Mouse (Mus musculus): Measurements from ENCODE around the gene Reln.

The Reln gene

DNA sequence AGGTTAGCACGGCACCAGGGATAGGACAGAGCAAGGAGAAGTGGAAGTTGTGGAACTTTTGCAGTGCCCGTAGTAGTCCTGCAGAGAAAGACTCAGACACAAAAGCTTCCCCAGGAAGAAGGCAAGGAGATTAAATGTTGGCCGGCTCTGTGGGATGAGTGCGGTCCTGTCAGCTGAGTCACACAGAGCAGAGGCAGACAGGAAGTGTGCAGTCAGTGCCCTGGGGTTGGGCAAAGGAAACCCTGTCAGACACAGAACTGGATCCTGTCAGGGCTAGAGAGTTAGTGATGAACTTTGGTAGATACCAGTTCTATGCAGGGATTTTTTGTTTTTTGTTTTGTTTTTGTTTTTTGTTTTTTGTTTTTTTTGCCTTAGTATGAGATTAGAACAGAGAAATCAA lies 120.0 kb downstream of the Reln start:
- DNase-seq (ENCODE audit: low spot score in 2 of 2): no peak

DNA sequence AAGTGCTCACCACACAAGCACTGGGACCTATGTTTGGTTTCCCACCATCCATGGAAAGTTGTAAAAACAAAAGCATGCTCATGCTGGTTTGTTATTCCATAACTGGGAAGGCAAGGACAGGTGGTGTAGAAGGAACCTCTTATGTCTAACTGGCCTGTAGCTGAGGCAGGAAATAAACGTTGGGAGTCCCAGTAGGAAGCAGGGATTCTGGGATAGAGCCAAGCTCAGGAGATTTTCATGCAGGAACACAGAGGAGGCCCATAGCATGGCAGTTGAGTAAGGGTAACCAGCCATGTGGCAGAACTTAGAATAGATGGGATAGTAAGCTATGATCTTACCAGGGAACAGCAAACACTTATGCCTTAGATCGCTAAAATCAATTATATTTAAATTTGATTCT lies 120.6 kb downstream of the Reln start:
- DNase-seq (ENCODE audit: low spot score in 2 of 2): no peak

DNA sequence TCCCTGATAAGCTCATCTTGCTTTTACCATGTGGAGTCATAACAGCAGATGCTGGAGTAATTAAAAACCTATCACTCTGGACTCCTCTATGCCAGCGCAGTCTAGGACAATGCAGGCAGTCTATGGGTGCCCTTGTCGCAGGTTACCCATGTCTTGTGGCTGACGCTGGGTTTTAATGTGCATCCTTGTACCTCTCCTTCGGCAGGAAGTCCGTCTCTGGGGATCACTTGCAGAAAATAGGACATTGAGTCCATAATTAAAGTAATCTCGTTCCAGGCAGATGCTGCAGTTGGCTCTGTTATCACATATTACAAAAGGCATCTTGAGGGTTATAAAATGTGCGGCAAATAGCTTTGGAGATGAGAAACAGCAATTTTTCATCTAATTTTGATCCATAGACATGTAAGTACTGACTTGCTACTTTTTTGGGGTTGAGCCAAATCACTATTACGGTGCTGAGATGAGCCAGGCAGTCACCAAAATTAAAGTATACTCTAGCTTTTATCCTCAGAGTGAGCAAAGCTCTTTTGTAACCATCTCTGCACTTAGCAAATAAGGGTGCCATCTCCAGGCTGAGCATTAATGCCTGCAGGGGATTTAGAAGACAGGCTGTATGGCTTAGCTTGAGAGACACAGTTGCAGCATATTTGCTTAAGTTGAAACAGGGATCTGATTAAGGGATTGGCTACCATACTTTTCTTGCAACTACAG lies 136.0 kb downstream of the Reln start:
- no peak for DNase-seq (ENCODE audit: low spot score in 2 of 2)

DNA sequence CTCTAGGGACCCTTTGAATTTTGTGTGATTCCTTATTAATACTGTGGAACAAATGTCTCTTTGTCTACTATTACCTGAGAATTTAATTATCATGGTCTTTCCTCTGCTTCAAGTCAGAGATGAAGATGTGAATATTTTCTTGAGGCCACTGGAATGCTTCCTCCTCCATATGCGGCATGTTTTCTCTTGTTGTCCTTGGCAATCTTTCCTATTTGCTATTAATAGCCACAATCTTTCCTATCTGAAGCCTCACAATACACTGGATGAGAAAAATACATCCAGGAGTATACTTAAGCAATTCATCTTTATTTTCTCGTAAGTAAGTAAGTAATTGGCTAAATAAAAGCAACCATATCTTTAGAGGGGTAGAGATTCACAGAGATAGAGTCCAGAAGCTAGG lies 146.6 kb downstream of the Reln start:
- DNase-seq (ENCODE audit: low spot score in 2 of 2): no peak

DNA sequence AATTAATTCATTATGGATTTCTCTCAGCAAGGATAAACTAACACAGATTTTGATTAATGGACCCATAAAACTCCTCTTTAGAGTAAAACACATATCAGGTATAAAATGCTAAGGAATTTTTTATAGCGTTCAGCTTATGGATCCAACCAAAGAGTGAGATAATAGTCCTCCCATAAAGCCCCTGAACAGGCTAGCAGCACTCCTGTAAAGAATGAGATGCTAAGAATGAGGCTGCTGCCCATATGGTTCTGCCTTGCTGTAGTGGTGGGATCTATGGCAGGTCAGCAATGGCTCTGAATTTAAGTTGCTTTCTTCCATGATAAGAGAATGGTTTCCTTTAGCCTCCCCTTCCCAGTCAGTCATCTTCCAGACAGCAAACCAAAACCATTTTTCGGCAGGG lies 147.6 kb downstream of the Reln start:
- DNase-seq (ENCODE audit: low spot score in 2 of 2): no peak

DNA sequence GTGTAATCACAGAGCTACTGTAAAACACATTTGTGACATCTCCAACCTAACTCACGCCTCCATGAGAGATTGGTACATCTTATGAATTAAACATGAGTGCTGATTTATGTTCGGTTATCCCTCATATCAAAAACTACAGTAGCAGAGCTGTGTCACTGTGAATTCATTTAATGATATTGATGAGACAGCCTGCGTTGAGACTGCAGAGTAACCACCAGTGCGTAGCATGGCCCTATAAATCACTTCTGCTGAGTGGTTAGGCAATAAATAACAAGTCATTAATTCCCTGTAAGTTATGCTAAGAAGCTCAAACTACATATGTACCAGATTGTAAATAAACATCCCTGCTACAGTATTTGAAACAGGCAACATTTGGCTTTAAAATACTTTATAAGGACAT lies 148.0 kb downstream of the Reln start:
- no peak for DNase-seq (ENCODE audit: low spot score in 2 of 2)

DNA sequence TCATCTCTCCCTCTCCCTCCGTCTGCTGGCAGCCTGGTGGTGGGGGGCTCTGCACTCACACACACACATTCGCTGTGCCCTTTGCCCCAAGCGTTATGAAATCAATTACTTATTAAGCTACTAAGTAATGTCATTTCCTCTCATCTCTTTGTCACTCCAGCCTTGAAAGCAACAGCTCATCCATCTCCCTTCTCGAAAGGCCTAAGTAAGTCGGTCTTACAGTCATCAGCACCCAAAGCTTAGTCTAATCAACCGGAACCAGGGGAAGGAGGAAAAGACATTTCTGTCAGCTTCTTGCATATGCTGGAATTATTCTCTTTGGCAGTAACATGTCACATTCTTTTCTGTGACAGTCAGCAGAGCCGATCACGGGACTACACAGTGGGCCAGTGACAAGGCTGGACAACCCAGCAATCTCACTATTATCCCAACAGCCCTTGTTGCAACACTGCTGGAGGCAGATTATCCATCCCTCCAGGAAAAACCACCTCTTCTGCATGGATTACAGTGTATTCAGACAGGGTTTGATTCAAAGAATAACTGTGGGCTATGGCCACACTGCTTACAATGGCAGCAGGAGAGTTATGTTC lies 149.1 kb downstream of the Reln start:
- DNase-seq (ENCODE audit: low spot score in 2 of 2): no peak

DNA sequence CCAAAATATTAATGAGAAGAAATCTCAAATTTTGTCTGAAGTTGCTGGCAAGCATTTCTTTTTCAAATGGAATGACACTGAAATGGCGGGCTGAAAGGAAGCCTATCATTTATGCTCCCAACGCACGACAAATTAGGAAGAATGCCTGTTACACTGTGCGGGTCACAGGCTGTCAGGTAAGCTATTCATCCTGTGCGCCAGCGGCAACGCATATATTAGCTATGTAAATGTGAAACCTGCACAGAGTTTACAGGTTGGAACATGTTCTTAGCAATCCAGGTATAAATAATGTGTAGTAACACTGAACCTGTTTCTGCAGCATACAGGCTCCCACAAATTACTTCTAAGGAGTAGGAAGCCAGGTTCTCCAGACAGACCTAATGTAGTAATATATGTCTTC lies 152.7 kb downstream of the Reln start:
- DNase-seq (ENCODE audit: low spot score in 2 of 2): no peak

DNA sequence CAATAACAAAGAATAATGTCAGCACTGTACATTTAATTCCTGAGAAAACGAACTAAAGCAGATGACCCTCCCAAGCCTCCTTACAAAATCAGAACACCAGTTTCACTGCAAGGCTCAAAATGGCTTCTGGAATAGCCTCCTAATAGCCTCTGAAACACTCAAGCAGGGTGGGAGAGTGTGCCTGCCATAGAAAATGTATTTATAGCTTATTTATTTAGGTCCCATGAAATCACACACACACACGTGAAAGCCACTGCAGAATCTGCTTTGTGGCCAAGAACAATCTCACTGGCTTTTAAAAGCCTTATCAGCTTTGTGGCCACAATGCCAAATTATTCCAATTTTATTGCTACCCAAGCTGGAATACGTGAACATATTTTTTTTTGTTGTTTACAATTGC lies 154.2 kb downstream of the Reln start:
- no peak for DNase-seq (ENCODE audit: low spot score in 2 of 2)

DNA sequence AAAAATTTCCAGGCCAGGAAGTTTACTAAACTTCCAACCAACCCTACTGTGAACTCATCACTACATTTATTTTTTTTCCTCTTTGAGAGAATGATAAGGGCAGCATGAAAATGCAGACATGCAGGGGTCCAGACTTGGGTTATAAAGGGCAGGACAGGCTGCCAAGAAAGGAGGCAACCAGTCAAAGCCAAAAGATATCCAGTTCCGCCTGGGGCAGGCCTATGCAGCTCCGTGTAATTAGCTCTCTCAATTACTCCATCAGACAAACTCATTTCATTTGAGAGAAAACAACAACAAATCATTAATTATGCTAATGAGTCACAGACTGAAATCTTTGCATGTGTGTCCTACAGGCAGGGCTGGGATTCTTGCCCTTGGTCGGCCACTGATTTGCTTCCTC lies 156.9 kb downstream of the Reln start:
- DNase-seq (ENCODE audit: low spot score in 2 of 2): no peak

DNA sequence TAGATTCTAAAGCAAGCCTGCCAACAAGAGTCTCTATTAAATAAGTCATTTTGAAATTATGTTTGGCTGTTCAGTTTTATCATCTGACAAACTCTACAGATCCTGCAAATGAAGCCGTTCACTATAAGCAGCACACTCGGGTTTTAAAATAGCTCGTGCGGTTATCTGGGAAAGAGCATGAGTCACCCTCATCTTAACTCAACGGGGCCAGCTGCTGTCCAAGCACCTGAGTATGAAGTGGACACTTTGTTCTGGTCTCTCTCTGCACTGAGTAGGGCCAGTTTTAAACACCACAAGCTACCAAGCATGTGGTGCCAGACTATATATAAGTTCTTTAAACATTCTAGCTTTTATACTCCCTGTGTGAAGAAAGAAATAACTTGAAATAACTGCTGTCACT lies 168.0 kb downstream of the Reln start:
- no peak for DNase-seq (ENCODE audit: low spot score in 2 of 2)

DNA sequence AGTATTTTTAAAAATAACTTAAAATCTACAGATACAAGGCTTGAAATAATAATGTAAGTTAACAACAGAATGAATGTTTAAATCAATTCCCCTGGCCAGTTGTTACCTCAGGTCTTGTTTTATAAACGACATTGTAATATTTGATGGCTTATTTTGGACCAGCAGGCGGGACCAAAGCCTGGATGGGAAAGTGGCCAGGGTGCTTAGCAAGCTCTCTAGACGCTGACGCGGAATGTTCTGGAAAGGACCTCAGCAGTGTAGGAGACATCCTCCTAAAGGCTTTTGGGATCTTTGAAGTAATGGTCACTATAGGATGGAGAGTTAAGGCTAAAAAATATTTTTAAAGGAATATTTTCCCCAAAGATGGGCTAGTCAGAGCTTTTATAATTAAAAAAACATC lies 173.2 kb downstream of the Reln start:
- DNase-seq (ENCODE audit: low spot score in 2 of 2): no peak

DNA sequence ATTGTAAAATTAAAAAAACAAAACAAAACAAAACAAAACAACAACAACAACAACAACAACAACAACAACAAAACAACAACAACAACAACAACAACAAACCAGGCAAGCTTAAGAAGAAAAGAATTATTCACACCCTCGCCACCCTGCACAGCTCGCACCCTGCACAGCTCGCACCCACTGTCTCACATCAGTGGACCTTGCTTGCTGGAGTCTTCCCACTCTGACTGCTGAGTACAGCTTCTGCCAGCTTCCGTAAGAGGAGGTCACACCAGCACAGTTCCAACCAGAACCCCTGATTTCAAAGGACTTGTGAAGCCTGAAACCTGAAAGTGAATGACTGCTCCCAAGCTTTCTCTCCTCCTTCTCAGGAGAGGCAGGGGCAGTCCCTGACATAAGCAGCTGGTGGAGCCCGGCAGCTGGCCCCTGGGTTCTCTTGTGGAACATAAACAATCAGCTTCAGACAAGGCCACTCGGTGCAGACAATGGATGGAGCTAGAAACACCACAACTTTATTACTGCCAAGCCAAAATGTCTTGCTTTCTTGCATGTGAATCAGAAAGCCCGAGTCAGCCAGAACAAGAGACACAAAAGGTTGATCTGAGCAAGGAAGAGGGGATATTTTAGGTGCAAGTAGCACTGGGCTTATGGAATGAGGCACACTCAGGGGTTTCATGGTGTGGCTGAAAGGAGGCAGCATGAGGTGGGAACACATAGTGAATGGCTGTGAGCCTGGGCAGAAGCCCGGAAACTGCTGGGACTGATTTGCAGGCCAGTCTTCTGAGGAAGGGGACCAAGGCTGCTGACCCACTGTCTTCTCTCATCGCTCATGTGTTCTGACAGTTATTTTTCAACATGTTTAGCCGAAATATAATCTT lies 180.2 kb downstream of the Reln start:
- no peak for DNase-seq (ENCODE audit: low spot score in 2 of 2)

DNA sequence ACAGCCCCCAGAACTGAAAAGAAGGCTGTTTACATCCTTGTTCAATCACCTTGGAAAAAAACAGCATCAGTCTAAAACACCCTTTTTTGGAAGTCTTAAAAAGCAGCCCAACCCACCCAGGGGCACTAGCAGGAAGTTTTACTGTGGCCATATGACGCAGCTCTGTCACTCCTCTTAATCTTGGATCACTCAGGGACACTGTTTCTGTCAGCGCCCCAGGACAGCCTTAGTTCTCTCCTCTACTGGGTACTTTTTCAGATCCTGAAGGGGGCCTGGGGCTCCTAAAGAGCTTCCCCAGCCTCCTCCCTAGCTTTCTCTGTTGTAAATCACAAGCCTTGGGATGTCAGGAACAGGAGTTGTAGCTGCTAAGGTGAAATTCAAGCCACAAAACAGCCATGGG lies 183.6 kb downstream of the Reln start:
- no peak for DNase-seq (ENCODE audit: low spot score in 2 of 2)

DNA sequence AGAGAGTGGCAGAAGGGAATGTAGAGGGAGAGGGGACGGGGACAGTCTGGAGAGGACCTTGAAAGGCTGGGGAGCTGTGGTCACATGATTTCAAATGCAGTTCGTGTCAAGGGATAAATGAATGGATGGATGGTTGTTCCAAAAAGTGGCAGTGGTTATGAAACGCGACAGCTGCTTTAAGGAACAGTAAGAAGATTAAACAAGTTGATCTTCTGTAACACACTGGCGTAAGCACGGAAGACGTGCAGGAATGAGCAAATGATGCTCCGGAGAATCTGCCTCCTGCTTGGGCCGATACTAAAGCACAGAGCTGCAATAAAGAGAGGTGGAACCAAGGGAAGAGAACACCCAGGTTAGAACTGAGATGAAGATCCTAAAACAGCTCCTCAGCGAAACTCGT lies 185.7 kb downstream of the Reln start:
- no peak for DNase-seq (ENCODE audit: low spot score in 2 of 2)

DNA sequence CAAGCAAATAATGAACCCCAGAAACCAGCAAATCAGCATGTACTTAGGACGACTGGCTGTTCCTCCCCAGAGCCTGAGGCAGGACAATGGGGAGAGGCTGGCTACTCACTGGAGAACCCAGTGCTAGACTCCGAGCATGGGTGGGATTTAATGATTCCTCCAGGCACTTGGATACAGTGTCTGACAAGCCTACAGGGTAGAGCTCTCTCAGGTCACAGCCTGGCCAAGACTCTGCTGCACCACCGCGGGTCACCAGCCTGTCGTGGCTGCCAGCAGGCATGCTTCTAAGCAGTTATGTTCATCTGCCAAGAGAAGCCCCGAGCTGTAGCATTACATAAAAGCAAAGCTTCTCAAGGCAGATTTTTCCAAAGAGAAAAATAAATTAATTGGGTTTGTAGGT lies 190.9 kb downstream of the Reln start:
- DNase-seq (ENCODE audit: low spot score in 2 of 2): no peak

DNA sequence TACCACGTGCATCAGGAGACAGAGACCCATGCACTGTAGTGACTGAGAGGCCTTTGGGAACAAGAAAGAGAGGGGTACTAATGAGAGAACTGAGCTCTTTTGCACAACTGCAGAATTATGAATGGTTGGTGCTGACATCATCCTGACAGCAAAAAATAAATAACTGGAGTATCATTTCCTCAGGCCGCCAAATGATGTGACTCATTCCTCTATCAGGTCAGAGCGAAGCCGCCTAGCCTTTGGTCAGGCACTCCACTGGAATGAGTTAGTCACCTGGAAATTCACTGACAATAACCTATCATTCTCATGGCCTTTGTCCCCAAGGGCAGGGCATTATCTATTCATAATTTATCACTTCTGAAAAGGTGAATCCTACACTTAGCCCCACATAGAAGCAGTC lies 202.7 kb downstream of the Reln start:
- no peak for DNase-seq (ENCODE audit: low spot score in 2 of 2)

DNA sequence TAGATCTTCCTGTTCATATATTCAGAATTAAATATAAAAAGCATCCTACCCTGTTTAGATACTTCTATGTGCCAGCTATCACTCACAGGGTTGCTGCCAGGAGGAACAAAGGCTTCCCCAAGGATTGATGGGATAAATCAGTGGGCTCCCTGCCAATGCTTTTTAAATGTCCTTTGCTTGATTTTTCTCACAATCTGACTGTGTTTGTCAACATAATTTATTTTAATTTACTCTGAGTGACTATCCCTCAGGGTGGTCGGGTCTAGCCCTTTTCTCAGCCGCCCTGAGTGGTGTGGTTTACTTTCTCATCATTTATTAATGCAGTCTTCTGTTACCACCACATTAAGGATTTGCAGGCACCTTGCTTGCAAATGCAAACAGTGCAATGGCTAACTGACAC lies 205.5 kb downstream of the Reln start:
- DNase-seq (ENCODE audit: low spot score in 2 of 2): no peak

DNA sequence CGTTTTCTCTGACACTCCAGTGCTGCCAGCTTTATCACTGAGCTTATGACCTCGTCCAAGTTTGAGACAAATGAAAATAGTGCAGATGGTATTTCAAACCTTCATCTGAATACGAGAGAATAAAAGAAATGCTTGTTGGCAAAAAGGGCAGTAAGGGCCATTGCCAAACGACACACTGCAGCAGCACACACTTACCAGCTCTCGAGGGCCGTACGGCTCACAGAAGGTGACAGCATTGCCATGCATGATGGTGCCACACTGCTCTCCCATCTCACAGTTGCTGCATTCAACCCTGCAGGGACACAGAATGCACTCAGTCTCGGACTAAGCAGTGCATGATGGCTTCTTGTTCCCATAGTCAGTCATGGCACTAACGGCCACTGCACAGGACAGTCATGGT lies 210.1 kb downstream of the Reln start:
- no peak for DNase-seq (ENCODE audit: low spot score in 2 of 2)

DNA sequence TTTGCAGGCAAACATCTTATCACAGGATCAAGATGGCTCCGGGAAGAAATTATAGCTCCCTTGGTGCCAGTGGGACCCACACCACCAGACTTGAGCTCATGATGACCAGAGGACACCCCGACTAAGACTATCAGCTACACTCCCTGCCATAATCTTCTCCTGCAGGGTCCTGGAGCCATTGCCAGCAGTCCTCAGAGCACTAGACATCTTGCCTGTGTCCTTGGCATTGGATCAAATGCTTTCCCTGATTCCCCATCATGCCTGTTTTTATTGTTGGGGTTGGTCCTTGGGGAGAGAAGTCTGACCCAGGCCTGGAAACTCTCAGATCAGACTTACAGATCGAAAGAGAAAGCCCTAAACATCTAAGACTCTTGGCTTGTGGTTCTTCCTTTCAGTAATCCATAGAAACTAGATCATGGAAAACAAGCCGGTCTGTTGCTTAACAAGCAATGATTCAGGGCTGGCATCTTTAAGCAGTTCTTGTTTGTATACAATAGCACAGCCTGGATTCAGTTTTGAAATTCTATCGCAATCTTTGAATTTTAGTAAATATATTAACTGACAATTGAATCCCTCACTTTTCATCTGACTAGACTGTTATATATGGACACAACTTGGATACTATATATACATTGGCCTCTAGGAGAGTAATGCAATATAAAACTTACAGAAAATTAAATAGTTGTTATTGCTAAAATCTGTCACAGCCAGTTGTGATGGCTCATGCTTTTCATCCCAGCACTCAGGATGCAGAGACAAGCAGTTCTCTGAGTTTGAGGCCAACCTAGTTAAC lies 212.6 kb downstream of the Reln start:
- no peak for DNase-seq (ENCODE audit: low spot score in 2 of 2)

DNA sequence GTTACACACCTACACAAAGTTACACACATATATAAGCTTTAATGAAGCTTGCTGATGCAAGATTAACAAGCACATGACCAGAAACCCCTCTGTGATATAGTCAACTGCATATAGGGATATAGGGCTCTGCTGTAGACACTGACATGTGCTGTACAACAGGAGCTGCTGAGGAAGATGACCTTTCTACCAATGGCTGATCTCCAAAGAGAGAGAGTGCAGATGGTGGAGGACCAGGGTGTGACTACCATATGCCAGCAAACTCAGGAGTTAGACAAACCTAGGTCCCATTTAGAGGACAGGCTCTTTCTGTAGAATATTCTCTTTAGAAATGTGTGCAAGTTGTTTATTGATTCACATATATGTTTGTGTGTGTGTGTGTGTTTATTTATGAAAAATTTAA lies 216.9 kb downstream of the Reln start:
- no peak for DNase-seq (ENCODE audit: low spot score in 2 of 2)

DNA sequence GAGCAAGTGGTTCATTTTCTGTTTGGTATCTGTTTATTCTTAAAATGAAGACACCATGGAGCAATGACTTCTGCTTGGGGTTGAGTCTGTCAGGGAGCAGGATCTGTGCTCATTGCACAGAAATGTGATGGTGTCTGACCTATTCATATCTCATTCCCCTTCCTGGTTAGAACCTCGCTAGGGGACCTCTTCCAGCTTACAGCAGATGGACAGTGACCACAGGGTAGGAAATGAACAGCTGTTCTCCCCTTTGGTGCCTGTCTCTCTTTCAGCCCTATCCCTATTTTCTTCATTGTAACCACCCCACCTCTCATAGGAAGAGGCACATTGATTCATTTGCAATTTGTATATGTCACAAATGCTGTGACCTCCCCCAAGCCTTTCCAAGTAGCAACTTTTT lies 225.2 kb downstream of the Reln start:
- no peak for DNase-seq (ENCODE audit: low spot score in 2 of 2)

Measured in right cerebral cortex, postnatal 10 days (tissue).